Mouse (Mus musculus) thymus, postnatal 10 days (tissue): ENCODE results near the gene Edn3.

Experiments used
- DNase-seq, 2 experiments: peaks; one replicate each; pipeline ENCODE4 v3.0.0; 2021; ENCODE audit warnings: low spot score in 2 of 2

Edn3 gene

DNA sequence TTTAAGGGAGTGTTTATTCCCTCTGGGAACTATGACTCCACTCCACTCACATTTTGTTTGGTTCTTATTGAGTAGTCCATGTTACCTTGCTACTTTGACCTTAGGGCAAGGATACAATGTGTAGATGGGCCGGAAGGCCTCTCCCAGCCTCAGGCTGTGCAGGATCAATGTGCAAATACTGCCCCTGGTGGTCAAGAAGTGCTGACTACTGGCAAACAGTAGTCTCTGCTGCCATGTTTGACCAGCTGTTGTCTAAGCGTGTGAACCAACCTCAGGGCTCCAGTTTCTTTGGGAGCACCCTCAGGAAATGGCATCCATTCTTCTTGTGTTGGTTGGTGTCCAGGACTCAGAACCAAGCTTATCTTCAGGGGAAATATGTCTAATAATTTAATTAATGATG is 36.6 kb downstream of the Edn3 start:
- DNase-seq, result no peak

DNA sequence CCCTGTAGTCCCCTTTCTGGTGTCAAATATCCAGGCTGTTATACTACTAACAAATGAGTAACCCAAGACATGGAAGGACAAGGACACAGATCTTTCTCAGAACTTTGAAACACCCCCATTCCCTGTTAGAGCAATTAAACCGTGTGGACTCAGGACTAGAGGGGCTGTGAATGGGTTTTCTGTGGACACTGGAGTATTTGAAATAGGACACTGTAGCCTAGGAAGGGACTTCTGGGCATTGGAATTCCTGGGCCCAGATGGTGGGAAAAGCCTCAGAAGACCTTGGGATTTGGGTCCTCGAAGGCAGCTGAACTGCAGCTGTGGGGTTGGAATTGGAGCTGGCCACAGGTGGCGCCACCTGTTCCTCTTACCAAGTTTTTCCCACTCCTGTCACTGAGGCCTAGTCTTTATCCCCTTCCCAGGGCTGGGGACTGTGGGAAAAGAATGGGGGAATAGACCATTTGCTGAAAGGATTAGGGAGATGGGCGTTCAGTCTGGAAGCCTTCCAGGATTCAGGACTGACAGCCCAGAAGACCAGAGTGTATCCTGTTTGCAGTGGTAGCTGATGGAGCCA is 37.2 kb downstream of the Edn3 start:
- no peak for DNase-seq

DNA sequence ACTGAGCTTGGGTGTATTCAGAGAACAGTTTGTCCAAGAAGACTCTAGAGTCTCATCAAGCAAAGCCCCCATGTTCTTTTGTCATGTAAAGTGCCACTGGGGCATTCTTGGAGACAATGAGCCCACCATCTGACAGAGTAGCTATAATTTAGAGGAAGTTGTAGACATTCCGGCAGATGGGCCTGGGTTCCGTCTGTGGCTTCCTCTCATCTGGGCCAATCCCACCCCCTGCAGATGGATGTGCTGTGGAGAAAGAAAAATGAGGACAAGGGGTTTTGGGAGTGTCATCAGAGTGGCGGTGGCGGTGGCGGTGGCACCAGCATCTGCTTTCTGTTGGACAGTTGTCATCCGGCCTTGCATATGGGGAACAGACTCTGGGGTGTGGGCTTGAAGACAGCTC is 42.0 kb downstream of the Edn3 start:
- DNase-seq, result no peak

DNA sequence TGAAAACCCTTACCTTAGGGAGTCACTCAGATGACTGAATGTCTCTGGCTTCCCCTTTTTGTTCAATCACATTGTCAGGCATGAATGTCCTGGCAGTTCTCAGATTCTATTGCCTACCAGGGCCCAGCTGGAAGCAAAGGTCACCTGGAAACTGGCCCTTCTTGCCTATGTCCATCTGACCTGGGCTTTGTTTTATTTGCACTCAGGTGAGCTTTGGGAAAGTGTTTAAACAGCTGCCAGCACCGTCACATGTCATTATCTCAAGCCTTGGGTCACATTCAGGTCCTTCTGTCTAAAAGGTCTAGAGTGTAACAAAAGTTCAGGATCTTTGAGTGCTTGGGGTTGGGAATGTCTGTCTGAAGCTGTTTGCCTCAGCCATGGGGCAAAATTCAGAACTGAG is 43.2 kb downstream of the Edn3 start:
- no peak for DNase-seq

DNA sequence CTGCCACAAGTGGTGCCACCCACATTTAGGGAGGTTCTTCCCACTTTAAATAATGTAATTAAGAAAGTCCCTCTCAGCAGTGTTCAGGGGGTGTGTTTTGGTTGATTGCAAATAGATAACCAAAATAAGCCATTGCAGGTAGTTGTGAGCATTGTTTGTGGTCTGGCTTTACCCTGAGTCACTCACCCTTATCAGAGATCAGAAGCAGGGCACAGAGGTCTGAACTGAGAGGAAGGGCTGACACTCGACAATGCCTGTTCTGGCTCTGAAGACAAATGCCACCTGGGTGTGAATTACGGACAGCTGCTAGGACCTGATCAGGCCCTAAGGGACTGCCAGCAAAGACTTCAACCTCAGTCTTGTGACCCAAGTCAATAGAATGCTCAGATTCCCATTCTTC is 47.5 kb downstream of the Edn3 start:
- DNase-seq, result no peak

DNA sequence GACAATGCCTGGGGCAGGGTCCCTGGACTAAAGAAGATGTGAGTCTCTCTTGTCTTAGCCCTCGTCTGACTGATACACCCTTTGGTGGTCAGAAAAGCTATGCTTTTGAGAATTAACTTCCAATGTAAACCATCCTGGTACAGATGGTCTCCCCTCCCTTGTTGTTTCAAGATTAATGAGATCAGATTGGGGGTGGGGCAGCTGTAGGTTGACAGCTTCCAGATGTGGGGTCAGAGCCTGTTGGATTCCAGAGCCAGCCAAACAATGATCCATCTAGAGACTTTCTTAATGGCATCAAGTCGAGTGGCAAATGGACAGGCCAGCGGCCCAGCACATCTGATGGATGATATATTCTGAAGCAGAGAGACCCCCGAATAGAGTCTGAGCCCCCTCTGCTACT is 48.9 kb downstream of the Edn3 start:
- no peak for DNase-seq

DNA sequence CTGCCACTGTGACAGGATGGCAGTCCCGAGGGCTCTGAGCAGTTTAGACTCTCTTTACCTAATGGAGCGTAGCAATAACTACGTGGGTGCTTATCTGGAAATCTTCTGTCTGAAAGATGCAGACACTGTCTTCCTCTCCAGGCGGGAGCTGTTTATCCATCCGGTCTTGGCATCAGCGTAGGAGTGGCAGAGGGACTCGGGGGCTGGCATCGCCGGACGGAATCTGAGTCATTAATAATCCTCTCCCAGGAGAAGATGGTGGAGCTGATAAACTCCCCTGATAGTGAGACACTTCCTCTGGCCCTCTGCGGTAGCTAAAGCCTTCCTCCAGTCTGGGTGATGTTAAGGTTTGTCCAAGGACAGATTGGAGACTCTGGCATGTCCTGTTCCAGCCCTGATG is 52.9 kb downstream of the Edn3 start:
- no peak for DNase-seq

DNA sequence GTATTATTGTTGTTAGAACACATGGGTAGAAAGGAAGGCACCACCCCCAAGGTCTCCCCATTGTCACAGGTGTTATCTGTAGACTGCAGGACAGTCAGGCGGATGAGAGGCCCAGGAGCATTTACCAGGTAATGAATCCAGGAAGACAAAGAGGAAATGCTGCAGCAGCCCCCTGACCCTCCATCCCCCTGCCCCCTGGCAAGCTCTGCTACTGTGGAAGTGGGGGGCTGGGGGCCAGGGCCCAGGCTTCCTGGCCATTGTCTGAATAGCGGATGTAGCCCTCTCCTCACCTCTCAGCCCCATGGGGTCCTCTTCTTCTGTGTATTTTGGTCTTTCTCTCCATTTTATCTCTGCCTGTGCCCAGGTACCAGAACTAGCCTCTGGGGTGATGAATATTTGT is 55.7 kb downstream of the Edn3 start:
- no peak for DNase-seq

DNA sequence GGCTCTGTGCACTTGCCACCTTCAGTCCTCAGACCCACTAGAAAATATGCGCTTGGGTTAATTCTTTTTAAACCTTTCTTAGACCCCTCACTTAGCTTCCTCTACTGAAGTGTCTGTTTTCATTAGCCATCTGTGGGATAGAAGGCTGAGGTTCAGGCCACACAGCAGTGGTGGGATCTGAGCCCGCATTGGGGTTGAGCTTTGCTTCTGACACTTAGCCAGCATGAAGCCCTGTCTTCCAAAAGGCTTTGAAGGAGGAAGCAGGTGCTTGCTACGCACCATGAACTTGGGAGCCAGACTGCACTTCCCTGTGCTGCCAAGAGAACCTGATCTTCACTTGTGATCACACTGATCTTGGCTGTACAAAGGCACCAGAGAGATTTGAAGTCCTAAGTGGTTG is 59.9 kb downstream of the Edn3 start:
- no peak for DNase-seq

DNA sequence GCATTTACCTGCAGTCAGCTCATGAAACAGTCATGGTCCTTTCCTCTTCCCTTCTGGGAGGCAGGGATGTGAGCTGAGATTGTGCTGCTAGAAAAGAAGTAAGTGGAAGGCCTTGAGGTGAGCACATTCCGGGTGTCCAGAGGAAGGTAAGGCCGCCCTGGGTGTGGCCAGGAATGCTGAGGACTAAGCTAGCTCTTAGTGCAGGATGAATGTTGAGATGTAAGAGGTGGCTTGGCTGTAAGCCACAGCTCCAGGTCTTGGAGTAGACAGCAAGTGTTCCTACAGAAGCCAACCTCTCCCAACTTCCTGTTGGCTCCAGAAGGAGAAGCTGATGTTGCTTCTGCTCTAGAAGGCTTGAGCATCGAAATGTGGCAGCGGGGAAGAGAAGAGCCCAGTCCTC is 67.4 kb downstream of the Edn3 start:
- DNase-seq, result no peak

DNA sequence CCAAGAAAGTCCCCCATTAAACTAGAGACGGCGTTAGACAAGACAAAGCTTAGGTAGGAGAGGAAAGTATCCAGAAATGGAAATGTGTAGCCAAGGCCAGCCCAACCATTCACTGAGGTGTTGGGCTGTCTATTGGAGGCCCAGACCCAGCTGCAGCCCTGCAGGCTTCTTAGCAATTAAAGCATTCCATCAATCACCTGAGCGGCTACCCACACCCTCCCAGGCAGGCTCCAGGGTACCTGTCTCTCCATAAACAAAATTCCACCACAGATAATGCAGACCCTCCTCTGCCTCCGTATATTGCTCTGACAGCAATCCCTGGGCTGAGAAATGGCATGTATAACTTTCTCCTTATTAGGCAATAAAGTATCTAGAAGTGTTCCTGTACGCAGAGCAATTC is 73.2 kb downstream of the Edn3 start:
- DNase-seq, result no peak
